Mouse (Mus musculus) myocyte (in vitro differentiated cells): Measurements from ENCODE around the gene Mlst8. TPM values are rescaled to one million over a fixed set of nuclear protein-coding genes. Genes with fewer than 3 reads are reported as not detected.
A peak's percentile ranks its signal among the peaks of the same experiment; 100 is the strongest.

Experiments used
- H3K27me3 ChIP-seq: one replicate; pipeline ENCODE4 v1.6.1; 2011; ENCODE audit not compliant: control insufficient read depth, insufficient read depth, insufficient read length
- H3K36me3 ChIP-seq: one replicate; pipeline ENCODE4 v1.6.1; 2011; ENCODE audit not compliant: control insufficient read depth, insufficient read depth
- H3K4me2 ChIP-seq: one replicate; pipeline ENCODE4 v1.6.1; 2011; ENCODE audit warnings: low read depth, control low read depth
- H3K4me3 ChIP-seq: one replicate; pipeline ENCODE4 v1.5.1; 2011; ENCODE audit warnings: mild to moderate bottlenecking, control low read depth, moderate library complexity
- H3K79me2 ChIP-seq: one replicate; pipeline ENCODE4 v1.6.1; 2011; ENCODE audit not compliant: control insufficient read depth, insufficient read depth
- H3ac ChIP-seq: one replicate; pipeline ENCODE4 v1.6.1; 2011; ENCODE audit not compliant: control insufficient read depth, insufficient read length
- CEBPB ChIP-seq: IDR thresholded peaks from 2 replicates; pipeline ENCODE4 v1.6.1; 2011; ENCODE audit warnings: mild to moderate bottlenecking, moderate library complexity; ENCODE audit not compliant: poor library complexity, insufficient read depth, severe bottlenecking
- E2F4 ChIP-seq: IDR thresholded peaks from one replicate; pipeline ENCODE4 v1.6.1; 2011; ENCODE audit warnings: mild to moderate bottlenecking, control low read depth, moderate library complexity; ENCODE audit not compliant: insufficient read depth
- MAX ChIP-seq: IDR thresholded peaks from one replicate; pipeline ENCODE4 v1.6.1; 2011; ENCODE audit warnings: low read depth, mild to moderate bottlenecking, control low read depth
- MYOD1 ChIP-seq, 3 experiments: IDR thresholded peaks; one replicate each; pipeline ENCODE4 v1.6.1; 2011; ENCODE audit warnings: control low read depth in 2 of 3, low read depth in 2 of 3, mild to moderate bottlenecking in 2 of 3, moderate library complexity in 1 of 3; ENCODE audit not compliant: insufficient read length in 2 of 3, control insufficient read depth in 1 of 3
- MYOG ChIP-seq, 3 experiments: IDR thresholded peaks; one replicate each; pipeline ENCODE4 v1.6.1; 2011; ENCODE audit warnings: control low read depth in 2 of 3, low read depth in 2 of 3, mild to moderate bottlenecking in 2 of 3; ENCODE audit not compliant: insufficient read length in 2 of 3, control insufficient read depth in 1 of 3, insufficient read depth in 1 of 3
- POLR2A ChIP-seq: IDR thresholded peaks from one replicate; pipeline ENCODE4 v1.6.1; 2011; ENCODE audit warnings: low read depth, mild to moderate bottlenecking, control low read depth, moderate library complexity; ENCODE audit not compliant: insufficient read length
- POLR2AphosphoS2 ChIP-seq: IDR thresholded peaks from one replicate; pipeline ENCODE4 v1.6.1; 2011; ENCODE audit warnings: low read depth, control low read depth; ENCODE audit not compliant: insufficient read length
- REST ChIP-seq: IDR thresholded peaks from one replicate; pipeline ENCODE4 v1.6.1; 2011; ENCODE audit warnings: mild to moderate bottlenecking, control low read depth, moderate library complexity; ENCODE audit not compliant: insufficient read depth, insufficient read length
- SRF ChIP-seq: IDR thresholded peaks from one replicate; pipeline ENCODE4 v1.6.1; 2011; ENCODE audit warnings: low read depth; ENCODE audit not compliant: control insufficient read depth, insufficient read length
- TCF12 ChIP-seq: IDR thresholded peaks from one replicate; pipeline ENCODE4 v1.6.1; 2011; ENCODE audit warnings: mild to moderate bottlenecking, control low read depth; ENCODE audit not compliant: poor library complexity, insufficient read depth, severe bottlenecking
- TCF3 ChIP-seq: IDR thresholded peaks from one replicate; pipeline ENCODE4 v1.6.1; 2011; ENCODE audit warnings: low read depth, control low read depth; ENCODE audit not compliant: insufficient read length
- USF1 ChIP-seq: IDR thresholded peaks from one replicate; pipeline ENCODE4 v1.6.1; 2011; ENCODE audit warnings: low read depth, mild to moderate bottlenecking, control low read depth, moderate library complexity
- polyA plus RNA-seq: library from polyadenylated mRNA; unstranded; fragments of >200 nt; fragmentation: generic; extraction: Trizol; gene quantifications from one replicate; pipeline ENCODE4 v1.2.1, GENCODE M21; 2012; ENCODE audit warnings: missing spikeins

Mlst8 gene
- polyA plus RNA-seq, 1 experiment, result 16.5 TPM

DNA sequence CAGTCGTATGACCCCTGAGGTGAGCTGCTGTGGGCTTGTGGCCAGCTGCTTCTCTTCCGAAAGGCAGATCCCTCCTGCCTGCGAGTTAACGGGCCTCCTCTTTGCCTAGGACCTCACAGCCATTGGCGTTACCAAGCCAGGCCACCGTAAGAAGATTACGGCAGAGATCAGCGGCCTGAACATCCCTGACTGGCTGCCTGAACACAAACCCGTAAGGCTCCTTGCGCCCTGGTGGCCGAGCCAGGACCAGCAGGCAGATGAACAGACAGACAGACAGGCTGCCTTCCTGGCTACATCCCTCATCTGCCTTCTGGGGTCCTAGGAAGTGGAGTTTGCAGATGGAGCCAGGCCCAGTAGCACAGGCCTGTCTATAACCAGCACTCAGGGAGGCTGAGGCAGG lies 23.3 kb upstream of the Mlst8 start:
- no peak for TF ChIP-seq USF1
- no peak for TF ChIP-seq CEBPB
- no peak for TF ChIP-seq REST
- Histone ChIP-seq H3ac (no peak overlapping the region), H3K79me2 (no peaks in the 10 kb centered on the region)

GRCm38 (mm10) chr17:24496026-24496425 lies 17.1 kb upstream of the Mlst8 start:
- Histone ChIP-seq H3K4me2 (no peak overlapping the region), H3K36me3 (no peaks in the 10 kb centered on the region), H3K27me3 (peaks cover 41% of the 10 kb centered on the region), H3K79me2 (no peaks in the 10 kb centered on the region), H3K4me3 (no peak overlapping the region), H3ac (peak overlapping the region; percentile 19)
- TF ChIP-seq MAX, result no peak
- TF ChIP-seq USF1, result no peak

More for the DNA sequence above, 23.3 kb upstream of the Mlst8 start:
- H3K27me3 ChIP-seq, result peaks cover 27% of the 10 kb centered on the region
- no peak overlapping the region for H3K4me2 ChIP-seq
- no peaks in the 10 kb centered on the region for H3K36me3 ChIP-seq
- no peak overlapping the region for H3K4me3 ChIP-seq

GRCm38 (mm10) chr17:24495443-24495842 lies 16.6 kb upstream of the Mlst8 start:
- no peaks in the 10 kb centered on the region for H3K36me3 ChIP-seq
- no peak overlapping the region for H3ac ChIP-seq
- peaks cover 35% of the 10 kb centered on the region for H3K27me3 ChIP-seq
- H3K4me2 ChIP-seq, result no peak overlapping the region
- TF ChIP-seq POLR2AphosphoS2, result no peak
- TF ChIP-seq CEBPB, result no peak
- TF ChIP-seq POLR2A, result no peak
- TF ChIP-seq MYOG (IDR thresholded peaks at IDR 0.05; ENCODE audit: control insufficient read depth in 1 of 3, insufficient read depth in 1 of 3, insufficient read length in 2 of 3, low read depth in 2 of 3), result no peak
- no peak for TF ChIP-seq MYOD1 (IDR thresholded peaks at IDR 0.05; ENCODE audit: control insufficient read depth in 1 of 3, insufficient read length in 2 of 3, low read depth in 2 of 3)
- no peak for TF ChIP-seq TCF12
- no peak for TF ChIP-seq MAX
- no peak for TF ChIP-seq USF1
- TF ChIP-seq TCF3, result no peak
- no peak overlapping the region for H3K4me3 ChIP-seq
- H3K79me2 ChIP-seq, result no peaks in the 10 kb centered on the region

GRCm38 (mm10) chr17:24494627-24495335 lies 15.9 kb upstream of the Mlst8 start:
- Histone ChIP-seq H3K36me3 (no peaks in the 10 kb centered on the region), H3K4me3 (no peak overlapping the region), H3K79me2 (no peaks in the 10 kb centered on the region), H3ac (no peak overlapping the region), H3K4me2 (no peak overlapping the region), H3K27me3 (peaks cover 34% of the 10 kb centered on the region)
- no peak for TF ChIP-seq E2F4
- TF ChIP-seq POLR2AphosphoS2, result no peak
- TF ChIP-seq MYOG (IDR thresholded peaks at IDR 0.05; ENCODE audit: control insufficient read depth in 1 of 3, insufficient read depth in 1 of 3, insufficient read length in 2 of 3, low read depth in 2 of 3), result no peak
- TF ChIP-seq TCF12, result no peak
- TF ChIP-seq REST, result no peak
- no peak for TF ChIP-seq MYOD1 (IDR thresholded peaks at IDR 0.05; ENCODE audit: control insufficient read depth in 1 of 3, insufficient read length in 2 of 3, low read depth in 2 of 3)
- no peak for TF ChIP-seq TCF3
- TF ChIP-seq POLR2A, result no peak
- no peak for TF ChIP-seq CEBPB
- TF ChIP-seq USF1, result no peak
- no peak for TF ChIP-seq SRF
- TF ChIP-seq MAX, result no peak

- H3K4me2 ChIP-seq, result no peak overlapping the region
- no peaks in the 10 kb centered on the region for H3K36me3 ChIP-seq
- H3ac ChIP-seq, result no peak overlapping the region
- no peak overlapping the region for H3K4me3 ChIP-seq
- peaks cover 28% of the 10 kb centered on the region for H3K27me3 ChIP-seq
- TF ChIP-seq REST (no peak), SRF (no peak), POLR2A (no peak), MYOD1 (IDR thresholded peaks at IDR 0.05; ENCODE audit: control insufficient read depth in 1 of 3, insufficient read length in 2 of 3, low read depth in 2 of 3) (no peak), TCF3 (no peak), E2F4 (no peak), USF1 (no peak), MYOG (IDR thresholded peaks at IDR 0.05; ENCODE audit: control insufficient read depth in 1 of 3, insufficient read depth in 1 of 3, insufficient read length in 2 of 3, low read depth in 2 of 3) (no peak), POLR2AphosphoS2 (no peak), CEBPB (no peak), TCF12 (no peak)
- H3K79me2 ChIP-seq, result no peaks in the 10 kb centered on the region
Measured at GRCm38 (mm10) chr17:24490399-24490798, 11.5 kb upstream of the Mlst8 start.
